Mouse (Mus musculus): ENCODE results near the gene Ccdc32. TPM values are rescaled to one million over a fixed set of nuclear protein-coding genes. Genes with fewer than 3 reads are reported as not detected.

The Ccdc32 gene
- polyA plus RNA-seq, 2 experiments from 2014 or later, result 24.2 to 30.7 TPM

Other genes starting within 250 kb of the Ccdc32 start
- not detected for gene Disp2, start 249.7 kb downstream of the Ccdc32 start, polyA plus RNA-seq (2017; shearing (Covaris generic))
- 10 to 100 TPM; 12.8 to 15.2 TPM for gene Knstrn, start 215.4 kb downstream of the Ccdc32 start, polyA plus RNA-seq (2017; shearing (Covaris generic))
- 10 to 100 TPM; 45.7 to 58.8 TPM for gene Ivd, start 167.4 kb downstream of the Ccdc32 start, polyA plus RNA-seq (2017; shearing (Covaris generic))
- gene Bahd1, start 129.0 kb downstream of the Ccdc32 start, polyA plus RNA-seq (2017; shearing (Covaris generic)), result 1 to 10 TPM; 2.5 to 3.8 TPM
- gene Chst14, start 102.9 kb downstream of the Ccdc32 start, polyA plus RNA-seq (2017; shearing (Covaris generic)), result 1 to 10 TPM in 1 of 2 experiments, under 1 TPM in 1; 0.96 to 1.5 TPM
- gene Rpusd2, start 5.4 kb upstream of the Ccdc32 start, polyA plus RNA-seq (2017; shearing (Covaris generic)), result 1 to 10 TPM; 1.3 to 2.3 TPM
- gene Knl1, start 17.7 kb upstream of the Ccdc32 start, polyA plus RNA-seq (2017; shearing (Covaris generic)), result 10 to 100 TPM in 1 of 2 experiments, 1 to 10 TPM in 1; 3.5 to 13.5 TPM
- 1 to 10 TPM; 3.6 to 4.6 TPM for gene Rad51, start 83.4 kb upstream of the Ccdc32 start, polyA plus RNA-seq (2017; shearing (Covaris generic))
- gene Rmdn3, start 127.6 kb upstream of the Ccdc32 start, polyA plus RNA-seq (2017; shearing (Covaris generic)), result 10 to 100 TPM; 15.9 to 20.8 TPM
- not detected for gene Gchfr, start 138.4 kb upstream of the Ccdc32 start, polyA plus RNA-seq (2017; shearing (Covaris generic))
- gene Gm14137, start 145.1 kb upstream of the Ccdc32 start, polyA plus RNA-seq (2017; shearing (Covaris generic)), result under 1 TPM; 0.38 to 0.57 TPM
- 10 to 100 TPM; 54.5 to 71.7 TPM for gene Zfyve19, start 179.2 kb upstream of the Ccdc32 start, polyA plus RNA-seq (2017; shearing (Covaris generic))
- gene Dnajc17, start 179.4 kb upstream of the Ccdc32 start, polyA plus RNA-seq (2017; shearing (Covaris generic)), result 10 to 100 TPM; 16.0 to 16.6 TPM
- gene Ppp1r14d, start 200.5 kb upstream of the Ccdc32 start, polyA plus RNA-seq (2017; shearing (Covaris generic)), result not detected
- gene Spint1, start 208.0 kb upstream of the Ccdc32 start, polyA plus RNA-seq (2017; shearing (Covaris generic)), result not detected
- not detected for gene Rhov, start 241.9 kb upstream of the Ccdc32 start, polyA plus RNA-seq (2017; shearing (Covaris generic))

Measured in CD4-positive, CD25-positive, alpha-beta regulatory T cell, adult 4 months (primary cell).